Mouse (Mus musculus): ENCODE measurements around the gene D230025D16Rik. TPM values are rescaled to one million over a fixed set of nuclear protein-coding genes. Genes with fewer than 3 reads are reported as not detected.

Gene D230025D16Rik
- polyA plus RNA-seq, 1 experiment from 2014 or later = 35.4 TPM

DNA sequence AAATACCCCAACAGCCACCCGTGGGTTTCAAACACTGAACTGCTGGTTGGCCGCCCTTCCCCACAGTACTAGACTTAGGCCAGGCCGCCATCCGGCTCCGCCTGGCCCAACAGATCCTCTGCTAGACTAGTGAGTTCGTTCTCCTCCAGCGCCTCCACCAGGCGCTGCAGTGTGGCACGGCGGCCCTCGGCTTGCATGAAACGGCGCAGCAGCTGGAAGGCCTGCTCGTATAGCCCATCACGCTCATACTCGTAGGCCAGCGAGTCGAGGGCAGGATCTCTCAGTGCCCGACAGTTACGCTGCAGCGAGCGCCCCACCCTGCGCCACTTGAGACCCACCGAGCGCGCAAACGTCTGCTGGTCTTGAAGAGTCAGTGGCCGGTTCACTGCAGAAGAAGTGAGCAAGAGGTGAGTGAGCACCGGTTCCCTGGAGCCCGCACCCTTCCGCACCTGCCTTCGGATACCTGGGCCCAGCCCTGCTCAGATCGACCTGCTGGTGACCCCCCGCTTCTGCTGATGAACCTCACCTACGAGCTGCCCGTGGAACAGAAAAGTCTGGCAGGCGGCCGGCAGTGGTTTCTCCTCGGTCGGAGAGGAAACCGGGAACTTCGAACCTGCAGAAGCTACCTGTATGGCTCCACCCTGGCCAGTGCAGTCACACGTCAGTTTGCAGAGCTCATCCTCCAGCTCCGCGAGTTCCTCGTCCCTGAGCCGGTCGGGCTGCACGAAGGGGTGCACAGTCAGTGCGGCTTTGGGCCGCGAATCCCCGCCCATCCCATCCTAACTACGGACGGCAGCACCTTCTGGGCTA lies 34.2 kb downstream of the D230025D16Rik start:
- no peaks in the 10 kb centered on the region for H3K36me3 ChIP-seq (ENCODE audit: insufficient read depth)
- peak overlapping the region; percentile 37 for H3K4me3 ChIP-seq (ENCODE audit: low read depth, low read length)
- no peaks in the 10 kb centered on the region for H3K9me3 ChIP-seq (ENCODE audit: low read depth, low read length)
- DNase-seq (peak; percentile 71), ATAC-seq (ENCODE audit: insufficient read depth) (peak; percentile 0; the same call in 1 of the 2 replicates)
- WGBS = 4% methylated on average over 55 of the region's 55 CpGs
- H3K4me1 ChIP-seq (ENCODE audit: insufficient read depth) = peaks cover 10% of the 10 kb centered on the region; the same call in 1 of the 2 replicates
- peak; percentile 34 for TF ChIP-seq CTCF (IDR thresholded peaks at IDR 0.05; ENCODE audit: low read depth)
- peak overlapping the region; percentile 4 for H3K9ac ChIP-seq
- H3K27ac ChIP-seq (ENCODE audit: low read depth) = no peak overlapping the region
- H3K27me3 ChIP-seq (ENCODE audit: insufficient read depth, low read length) = peaks cover 33% of the 10 kb centered on the region
- H3K4me2 ChIP-seq = peak overlapping the region; percentile 67

DNA sequence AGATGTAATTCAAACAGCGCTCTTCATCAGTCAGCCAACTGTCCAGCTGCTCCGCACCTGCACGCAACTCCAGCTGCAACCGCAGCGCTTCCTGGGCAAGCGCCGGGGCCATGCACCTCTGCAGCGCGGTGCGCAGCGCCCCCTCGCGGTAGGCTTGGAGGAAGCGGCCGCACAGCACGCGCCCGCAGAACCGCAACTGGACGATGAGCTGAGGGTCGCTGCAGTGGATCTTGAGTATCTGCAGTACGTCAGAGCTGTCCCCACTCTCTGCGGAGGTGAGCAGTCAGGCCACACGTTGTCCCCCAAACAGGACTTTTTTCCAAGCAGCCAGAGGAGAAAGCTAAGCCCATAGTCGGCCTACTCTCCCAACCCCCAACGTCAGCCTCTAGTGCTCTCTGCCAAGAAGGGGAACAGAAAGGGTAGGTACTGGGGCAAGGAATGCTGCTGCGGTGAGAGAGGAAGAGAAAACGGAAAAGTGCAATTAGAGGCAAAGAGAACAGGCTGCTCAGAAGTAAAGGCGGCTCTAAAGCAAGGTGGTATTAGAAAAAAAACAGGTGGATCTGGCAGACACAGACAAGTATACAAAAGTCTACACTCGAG lies 34.9 kb downstream of the D230025D16Rik start:
- no peak overlapping the region for H3K27ac ChIP-seq (ENCODE audit: low read depth)
- no peaks in the 10 kb centered on the region for H3K36me3 ChIP-seq (ENCODE audit: insufficient read depth)
- peak overlapping the region; percentile 67 for H3K4me2 ChIP-seq
- TF ChIP-seq CTCF (IDR thresholded peaks at IDR 0.05; ENCODE audit: low read depth) = peak; percentile 93
- no peaks in the 10 kb centered on the region for H3K9me3 ChIP-seq (ENCODE audit: low read depth, low read length)
- ATAC-seq (ENCODE audit: insufficient read depth) = peak; percentile 20
- H3K4me3 ChIP-seq (ENCODE audit: low read depth, low read length) = peak overlapping the region; percentile 37
- peaks cover 33% of the 10 kb centered on the region for H3K27me3 ChIP-seq (ENCODE audit: insufficient read depth, low read length)
- WGBS = 3% methylated on average over 30 of the region's 30 CpGs
- peak; percentile 88 for DNase-seq
- peak overlapping the region; percentile 4; the same call in 1 of the 2 replicates for H3K9ac ChIP-seq
- peaks cover 10% of the 10 kb centered on the region; the same call in 1 of the 2 replicates for H3K4me1 ChIP-seq (ENCODE audit: insufficient read depth)

DNA sequence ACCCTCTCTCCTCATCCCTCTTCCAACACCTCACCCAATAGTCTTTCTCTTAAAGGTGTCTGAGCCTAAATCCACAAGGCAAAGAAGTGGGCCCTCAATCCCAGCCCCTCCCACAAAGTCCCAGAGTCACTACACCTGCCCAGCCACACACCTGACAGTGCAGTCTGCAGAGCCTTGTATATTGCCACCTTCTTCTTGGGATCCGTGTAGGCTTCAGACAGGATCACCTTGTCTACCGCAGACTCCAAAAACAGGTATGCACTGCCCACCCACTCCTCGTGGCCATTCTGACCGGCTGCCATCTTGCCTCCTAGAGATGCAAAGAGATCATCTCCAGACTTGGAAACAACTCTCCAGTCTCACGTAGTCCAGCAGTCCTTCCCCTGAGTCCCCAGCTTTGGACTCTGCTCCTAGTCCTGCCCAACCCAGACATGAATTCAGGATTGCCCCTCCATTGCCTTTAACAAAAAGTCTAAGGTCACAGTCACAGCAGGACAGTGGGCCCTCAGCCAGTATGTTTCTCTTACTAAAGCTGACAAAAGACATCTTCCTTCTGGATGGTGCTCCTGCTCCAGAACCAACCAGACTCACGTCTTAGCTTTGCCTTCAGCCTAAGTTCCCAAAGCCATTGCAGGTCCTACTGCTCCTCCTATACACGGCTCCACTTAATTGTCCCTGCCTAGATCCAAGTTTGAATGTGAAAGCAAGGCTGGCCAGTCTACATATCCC lies 35.6 kb downstream of the D230025D16Rik start:
- no peaks in the 10 kb centered on the region for H3K36me3 ChIP-seq (ENCODE audit: insufficient read depth)
- H3K27me3 ChIP-seq (ENCODE audit: insufficient read depth, low read length) = peaks cover 33% of the 10 kb centered on the region
- no peak overlapping the region for H3K9ac ChIP-seq
- no peak overlapping the region for H3K27ac ChIP-seq (ENCODE audit: low read depth)
- ATAC-seq (ENCODE audit: insufficient read depth) = no peak
- 67% methylated on average over 7 of the region's 7 CpGs for WGBS
- peaks cover 16% of the 10 kb centered on the region; the same call in 1 of the 2 replicates for H3K4me1 ChIP-seq (ENCODE audit: insufficient read depth)
- H3K4me2 ChIP-seq = no peak overlapping the region
- DNase-seq = no peak
- no peak for TF ChIP-seq CTCF (IDR thresholded peaks at IDR 0.05; ENCODE audit: low read depth)
- H3K9me3 ChIP-seq (ENCODE audit: low read depth, low read length) = no peaks in the 10 kb centered on the region
- H3K4me3 ChIP-seq (ENCODE audit: low read depth, low read length) = no peak overlapping the region

DNA sequence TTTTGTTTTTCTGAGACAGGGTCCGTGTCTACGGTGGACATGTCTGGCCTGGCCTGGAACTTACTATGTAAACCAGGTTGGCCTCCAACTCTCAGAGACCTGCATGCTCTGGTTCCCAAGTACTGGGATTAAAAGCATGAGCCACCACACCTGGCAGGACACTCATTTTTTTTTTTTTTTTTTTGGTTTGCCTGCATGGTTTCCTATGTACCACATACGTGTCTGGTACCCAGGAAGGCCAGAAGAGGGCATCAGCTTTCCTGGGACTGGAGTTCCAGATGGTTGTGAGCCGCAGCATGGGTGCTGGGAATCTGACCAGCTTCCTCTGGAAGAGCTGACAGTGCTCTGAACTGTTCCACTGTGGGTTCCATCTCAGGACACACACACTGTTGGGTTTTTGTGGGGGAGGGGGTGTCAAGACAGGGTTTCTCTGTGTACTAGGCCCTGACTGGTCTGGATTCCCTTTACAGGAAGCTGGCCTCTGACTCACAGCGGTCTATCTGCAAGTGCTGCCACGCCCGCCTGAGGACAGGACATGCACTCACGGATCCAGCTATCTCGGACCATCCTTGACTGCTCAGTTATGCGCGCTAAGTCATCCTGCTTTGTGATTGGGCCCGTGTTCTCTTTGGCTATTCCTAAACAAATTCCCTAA lies 36.5 kb downstream of the D230025D16Rik start:
- Histone ChIP-seq H3K27ac (ENCODE audit: low read depth) (no peak overlapping the region), H3K9ac (no peak overlapping the region), H3K27me3 (ENCODE audit: insufficient read depth, low read length) (peaks cover 38% of the 10 kb centered on the region), H3K4me3 (ENCODE audit: low read depth, low read length) (no peak overlapping the region), H3K4me2 (no peak overlapping the region), H3K9me3 (ENCODE audit: low read depth, low read length) (no peaks in the 10 kb centered on the region), H3K36me3 (ENCODE audit: insufficient read depth) (no peaks in the 10 kb centered on the region), H3K4me1 (ENCODE audit: insufficient read depth) (peaks cover 16% of the 10 kb centered on the region; the same call in 1 of the 2 replicates)
- ATAC-seq (ENCODE audit: insufficient read depth) (no peak), DNase-seq (no peak)
- 86% methylated on average over 12 of the region's 12 CpGs for WGBS
- 0 out of 2 replicates have a peak, but pooled peaks have one; percentile 8 for TF ChIP-seq CTCF (IDR thresholded peaks at IDR 0.05; ENCODE audit: low read depth)

- H3K27ac ChIP-seq (ENCODE audit: low read depth) = no peak overlapping the region
- H3K4me1 ChIP-seq (ENCODE audit: insufficient read depth) = peaks cover 16% of the 10 kb centered on the region; the same call in 1 of the 2 replicates
- H3K9me3 ChIP-seq (ENCODE audit: low read depth, low read length) = no peaks in the 10 kb centered on the region
- H3K36me3 ChIP-seq (ENCODE audit: insufficient read depth) = no peaks in the 10 kb centered on the region
- no peak overlapping the region; the same call in 1 of the 2 replicates for H3K4me3 ChIP-seq (ENCODE audit: low read depth, low read length)
- H3K4me2 ChIP-seq = peak overlapping the region; percentile 73
- TF ChIP-seq CTCF (IDR thresholded peaks at IDR 0.05; ENCODE audit: low read depth) = no peak
- H3K9ac ChIP-seq = no peak overlapping the region
- H3K27me3 ChIP-seq (ENCODE audit: insufficient read depth, low read length) = peaks cover 51% of the 10 kb centered on the region
- DNase-seq (no peak), ATAC-seq (ENCODE audit: insufficient read depth) (no peak)
- WGBS = 42% methylated on average over 16 of the region's 16 CpGs
These were observed 38.4 kb downstream of the D230025D16Rik start for GRCm38 (mm10) chr8:105263244-105263912.
